Comparison of ENCODE assay signal across 8 mouse cellular contexts in genomic region chr5:142822286-142823095, GRCm38 (mm10). TPM values are rescaled to one million over a fixed set of nuclear protein-coding genes. Genes with fewer than 3 reads are reported as not detected.
DNase-seq lines count a peak whose midpoint lies in the region; ATAC-seq and TF ChIP-seq lines count a peak whose summit lies in the region.

No protein-coding gene starts in this region.

- peak overlapping the region; percentile 86 for H3K4me2 ChIP-seq in intestine, embryonic 16.5 days (ENCODE audit: low read depth, low read length)
- H3K4me2 ChIP-seq in liver, embryonic 14.5 days (ENCODE audit: low read depth): peak overlapping the region; percentile 71
- H3K4me2 ChIP-seq in neural tube, embryonic 14.5 days (ENCODE audit: low read depth, low read length): peak overlapping the region; percentile 98

- no peak for TF ChIP-seq EP300 in liver, embryonic 14.5 days (IDR thresholded peaks at IDR 0.05; ENCODE audit: low read depth)

- peak overlapping the region; percentile 98 for H3K9ac ChIP-seq in intestine, embryonic 16.5 days (ENCODE audit: low read depth, low read length)
- peak overlapping the region; percentile 3; the same call in 1 of the 2 replicates for H3K9ac ChIP-seq in liver, embryonic 14.5 days (replicated peaks)
- H3K9ac ChIP-seq in neural tube, embryonic 14.5 days (replicated peaks; ENCODE audit: low read depth, low read length): peak overlapping the region; percentile 99

- no peaks in the 10 kb centered on the region for H3K36me3 ChIP-seq in intestine, embryonic 16.5 days (ENCODE audit: control insufficient read depth, insufficient read depth, low read length)
- no peaks in the 10 kb centered on the region for H3K36me3 ChIP-seq in liver, embryonic 14.5 days (replicated peaks; ENCODE audit: control insufficient read depth, insufficient read depth, low read depth)
- H3K36me3 ChIP-seq in neural tube, embryonic 14.5 days (ENCODE audit: control insufficient read depth, insufficient read depth, low read length): no peaks in the 10 kb centered on the region

- no peaks in the 10 kb centered on the region for H3K27me3 ChIP-seq in intestine, embryonic 16.5 days (replicated peaks; ENCODE audit: control insufficient read depth, insufficient read depth, low read length)
- peaks cover 75% of the 10 kb centered on the region for H3K27me3 ChIP-seq in liver, embryonic 14.5 days (ENCODE audit: control insufficient read depth, insufficient read depth, low read length)
- no peaks in the 10 kb centered on the region for H3K27me3 ChIP-seq in neural tube, embryonic 14.5 days (ENCODE audit: control insufficient read depth, insufficient read depth, low read length)

- no peak for ATAC-seq in intestine, embryonic 16.5 days
- ATAC-seq in liver, embryonic 14.5 days (ENCODE audit: insufficient read depth): no peak
- ATAC-seq in neural tube, embryonic 14.5 days (ENCODE audit: low read depth): no peak
- ATAC-seq in erythroid progenitor cell, adult 5-6 weeks (replicated peaks; ENCODE audit: low FRiP score, poor library complexity, severe bottlenecking): no peak

- peak overlapping the region; percentile 100 for H3K27ac ChIP-seq in intestine, embryonic 16.5 days (ENCODE audit: low read length)
- peak overlapping the region; percentile 4; the same call in 1 of the 2 replicates for H3K27ac ChIP-seq in liver, embryonic 14.5 days
- H3K27ac ChIP-seq in neural tube, embryonic 14.5 days (ENCODE audit: low read depth, low read length): peak overlapping the region; percentile 100

- TF ChIP-seq CTCF in liver, embryonic 14.5 days (IDR thresholded peaks at IDR 0.05; ENCODE audit: low read depth): no peak

- peaks cover 15% of the 10 kb centered on the region for H3K4me1 ChIP-seq in intestine, embryonic 16.5 days (ENCODE audit: control insufficient read depth, insufficient read depth, low read length)
- H3K4me1 ChIP-seq in liver, embryonic 14.5 days (replicated peaks; ENCODE audit: control insufficient read depth in 2 of 2, insufficient read depth in 2 of 2, low read length in 1 of 2): peaks cover 0 to 4% of the 10 kb centered on the region in 2 experiments; a peak in 1 of 4 replicates
- H3K4me1 ChIP-seq in neural tube, embryonic 14.5 days (ENCODE audit: control insufficient read depth, insufficient read depth, low read length): peaks cover 33% of the 10 kb centered on the region

- H3K4me3 ChIP-seq in intestine, embryonic 16.5 days (ENCODE audit: low read length): peak overlapping the region; percentile 95
- H3K4me3 ChIP-seq in liver, embryonic 14.5 days (ENCODE audit: insufficient read depth in 1 of 2, low read depth in 2 of 2, low read length in 2 of 2): peak overlapping the region; percentile 50 to 59
- H3K4me3 ChIP-seq in neural tube, embryonic 14.5 days (ENCODE audit: low read depth, low read length): peak overlapping the region; percentile 98

- peak; percentile 22 for DNase-seq in layer of hippocampus, adult 11-12 months (ENCODE audit: low spot score)
- no peak for DNase-seq in layer of hippocampus, adult 9-10 months (ENCODE audit: low spot score)
- DNase-seq in cerebellum, postnatal 10 days: peak; percentile 54 to 64
- peak; percentile 45 for DNase-seq in gastrocnemius, postnatal 25 days
- DNase-seq in liver, embryonic 14.5 days (ENCODE audit: low read depth in 3 of 3, low spot score in 3 of 3): no peak

- WGBS in intestine, embryonic 16.5 days: under 1% methylated on average over 35 of the region's 36 CpGs
- WGBS in liver, embryonic 14.5 days (ENCODE audit: insufficient replicate concordance): under 1% methylated on average over 36 of the region's 36 CpGs
- 1% methylated on average over 35 of the region's 36 CpGs for WGBS in neural tube, embryonic 14.5 days

- H3K9me3 ChIP-seq in intestine, embryonic 16.5 days (ENCODE audit: control insufficient read depth, low read length): no peaks in the 10 kb centered on the region
- H3K9me3 ChIP-seq in liver, embryonic 14.5 days (ENCODE audit: control insufficient read depth, low read length): no peaks in the 10 kb centered on the region
- H3K9me3 ChIP-seq in neural tube, embryonic 14.5 days (ENCODE audit: control insufficient read depth, low read length): no peaks in the 10 kb centered on the region

RNA-seq across cellular contexts. Expression of gene Tnrc18, which starts 5.0 kb away (rescaled TPM):
- total RNA-seq in gastrocnemius, postnatal 25 days (2021): 10 to 100 TPM; 25.2 to 31.6 TPM
- 10.5 and 13.2 TPM in 2 replicates for polyA plus RNA-seq in intestine, embryonic 16.5 days (2015; fragmentation: Nextera tagmentation; extraction: Ambion mirVana)
- 2.3 and 2.8 TPM in 2 replicates for polyA plus RNA-seq in liver, embryonic 14.5 days (2012; rRNA removed)
- 2.9 and 3.4 TPM in 2 replicates for polyA plus RNA-seq in liver, embryonic 14.5 days (2014; fragmentation: Nextera tagmentation; extraction: Ambion mirVana)
- 36.4 and 39.9 TPM in 2 replicates for polyA plus RNA-seq in neural tube, embryonic 14.5 days (2014; fragmentation: Nextera tagmentation; extraction: Ambion mirVana)
- 14.4 and 21.8 TPM in 2 replicates for total RNA-seq in erythroid progenitor cell, adult 5-6 weeks (2015; ENCODE audit: low replicate concordance)
- total RNA-seq in erythroid progenitor cell, adult 5-6 weeks (2017; ENCODE audit: low replicate concordance): 15.1 TPM in 2 replicates

Comparison
In these comparisons a context has a peak if more than half of its experiments do, and no peak if none do; other contexts are left out.
1. DNase-seq: peak in layer of hippocampus, adult 11-12 months (single experiment), cerebellum, postnatal 10 days (2 of 2) and gastrocnemius, postnatal 25 days (single experiment); none in layer of hippocampus, adult 9-10 months (single experiment) and liver, embryonic 14.5 days (0 of 3).
2. H3K27ac ChIP-seq: peak in every context shown above with its lines; median percentile 100 in intestine, embryonic 16.5 days; 100 in neural tube, embryonic 14.5 days; 4 in liver, embryonic 14.5 days.
3. H3K9ac ChIP-seq: peak in every context shown above with its lines; median percentile 99 in neural tube, embryonic 14.5 days; 98 in intestine, embryonic 16.5 days; 3 in liver, embryonic 14.5 days.
4. Peak in every context shown above with its lines, with median percentiles within 50 percentile points of each other: H3K4me2 ChIP-seq and H3K4me3 ChIP-seq.